Mouse (Mus musculus): ENCODE data around the gene Pla2g2c.

Pla2g2c gene

DNA sequence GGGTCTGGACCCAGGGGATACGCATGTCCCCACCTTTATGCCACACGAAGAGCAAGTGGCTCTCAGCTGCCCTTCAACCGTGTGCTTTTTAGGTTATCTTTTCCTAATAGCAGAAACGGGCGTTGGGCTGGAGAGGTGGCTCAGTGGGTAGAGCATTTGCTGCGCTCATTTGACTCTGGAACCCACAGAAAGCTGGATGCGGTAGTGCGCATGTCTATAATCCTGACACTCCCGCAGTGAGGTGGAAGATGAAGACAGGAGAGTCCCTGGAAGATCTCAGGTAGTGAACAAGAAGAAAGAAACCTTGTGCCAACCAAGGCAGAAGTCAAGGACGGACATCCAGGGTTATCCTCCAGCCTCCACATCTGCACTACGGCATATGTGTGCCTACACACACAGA lies 15.3 kb upstream of the Pla2g2c start:
- no peak for DNase-seq (ENCODE audit: extremely low spot score)

GRCm38 (mm10) chr4:138709944-138710343 lies 14.6 kb upstream of the Pla2g2c start:
- DNase-seq (ENCODE audit: extremely low spot score), result no peak

- no peak for DNase-seq (ENCODE audit: extremely low spot score)
These were observed 14.0 kb upstream of the Pla2g2c start for GRCm38 (mm10) chr4:138710633-138711032.

GRCm38 (mm10) chr4:138711051-138711820 lies 13.4 kb upstream of the Pla2g2c start:
- no peak for DNase-seq (ENCODE audit: extremely low spot score)

DNA sequence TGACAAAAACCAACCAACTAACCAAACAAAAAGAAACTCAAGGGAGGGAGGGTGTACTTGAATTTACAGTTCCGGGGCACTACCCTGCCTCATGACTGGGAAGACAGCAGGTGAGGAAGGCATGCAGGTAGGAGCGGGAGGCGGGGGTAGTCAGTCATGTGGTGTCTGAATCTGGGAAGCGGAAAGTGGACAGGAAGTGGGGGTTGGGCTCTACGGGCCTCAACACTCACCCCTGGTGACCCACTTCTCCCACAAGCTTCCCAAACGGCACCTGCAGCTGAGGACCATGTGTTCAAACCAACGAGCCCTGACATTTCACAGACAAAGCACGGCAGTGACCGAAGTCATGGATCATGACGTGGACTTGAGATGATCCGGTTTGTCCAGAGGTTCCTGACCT lies 12.5 kb upstream of the Pla2g2c start:
- no peak for DNase-seq (ENCODE audit: extremely low spot score)

DNA sequence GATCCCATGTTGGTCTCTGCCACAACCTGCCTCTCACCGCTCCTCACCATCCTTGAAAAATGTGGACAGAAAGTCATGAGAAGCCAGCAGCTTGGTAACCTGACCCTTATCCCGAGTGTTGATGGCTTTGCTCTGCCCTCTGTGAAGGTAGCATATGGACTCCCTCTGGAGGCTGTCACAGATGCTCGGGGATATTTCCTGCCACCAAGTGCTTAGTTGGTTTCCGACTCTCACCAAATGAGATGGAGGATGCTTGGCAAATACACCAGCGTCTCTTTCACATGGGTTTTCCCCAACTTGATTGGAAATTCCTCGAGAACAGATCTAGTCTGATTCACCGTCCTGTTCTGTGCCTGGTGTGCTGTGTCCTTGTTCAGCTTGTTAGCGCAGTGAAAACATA lies 12.0 kb upstream of the Pla2g2c start:
- no peak for DNase-seq (ENCODE audit: extremely low spot score)

DNA sequence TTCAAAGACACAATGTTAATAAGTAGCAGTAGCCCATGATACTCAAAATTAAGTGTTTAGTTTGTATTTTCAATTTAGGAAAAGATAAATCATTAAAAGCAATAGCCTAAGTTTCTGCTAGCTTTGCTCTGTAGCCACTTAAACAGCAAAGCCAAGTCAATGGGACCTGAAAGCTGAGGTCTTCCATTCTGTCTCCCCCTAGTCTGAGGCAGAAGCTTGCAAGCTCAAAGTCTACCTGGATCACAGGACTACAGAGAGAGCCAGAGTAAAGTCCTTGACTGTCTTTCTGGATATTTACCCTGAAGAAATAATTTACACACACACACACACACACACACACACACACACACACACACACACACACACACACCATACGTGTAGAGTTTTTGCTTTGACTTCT lies 10.4 kb upstream of the Pla2g2c start:
- no peak for DNase-seq (ENCODE audit: extremely low spot score)

GRCm38 (mm10) chr4:138716697-138717096 lies 7.9 kb upstream of the Pla2g2c start:
- no peak for DNase-seq (ENCODE audit: extremely low spot score)

DNA sequence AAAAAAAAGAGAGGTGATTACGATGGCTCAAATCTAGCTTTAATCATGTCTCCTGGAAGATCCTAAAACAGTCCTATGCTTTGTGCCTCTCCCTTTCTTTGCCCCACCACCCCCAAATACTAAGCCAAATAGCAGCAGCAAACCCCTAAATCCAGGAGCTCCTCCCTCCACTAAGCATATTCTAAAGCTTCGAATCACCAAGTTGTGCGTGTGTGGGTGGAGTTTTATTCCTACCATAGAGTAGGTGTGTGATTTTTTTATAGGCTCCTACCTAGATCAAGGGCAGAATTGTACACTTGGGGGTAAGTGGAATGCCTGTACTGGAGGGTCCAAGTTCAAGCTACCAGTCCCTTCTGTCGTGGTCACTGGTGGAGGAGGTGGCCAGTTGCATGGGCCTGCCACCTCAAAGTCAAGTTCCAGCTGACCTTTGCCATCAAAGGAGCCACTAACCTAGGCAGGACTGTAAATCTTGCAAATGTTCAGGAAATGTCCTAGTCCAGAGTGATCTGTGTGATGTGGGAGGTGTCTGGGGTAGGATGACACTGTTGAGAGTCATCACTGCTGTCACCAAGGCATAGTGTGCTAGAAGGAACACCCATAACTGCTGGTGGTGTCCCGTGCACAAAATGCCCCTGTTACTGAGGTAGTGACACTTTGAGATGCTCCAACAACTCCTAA lies 5.9 kb upstream of the Pla2g2c start:
- no peak for DNase-seq (ENCODE audit: extremely low spot score)

DNA sequence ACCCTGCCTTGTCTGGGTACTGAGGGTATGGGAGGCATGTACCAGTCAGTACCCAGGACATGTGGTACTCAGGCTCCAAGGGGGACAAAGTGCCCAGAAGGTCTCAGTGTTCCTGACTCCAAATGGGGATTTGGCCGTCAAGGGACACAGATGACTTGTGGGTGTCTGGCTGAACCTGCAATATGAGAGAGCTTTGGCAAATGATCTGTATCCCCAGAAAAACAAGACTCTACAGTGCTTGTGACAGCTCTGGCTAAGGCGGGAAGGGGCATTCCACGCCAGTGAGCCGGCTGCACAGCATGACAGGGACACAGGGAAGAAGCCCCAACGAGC lies 5.4 kb upstream of the Pla2g2c start:
- DNase-seq (ENCODE audit: extremely low spot score), result no peak

- DNase-seq (ENCODE audit: extremely low spot score), result no peak
These were observed 905 bp upstream of the Pla2g2c start for GRCm38 (mm10) chr4:138723493-138724281.

DNA sequence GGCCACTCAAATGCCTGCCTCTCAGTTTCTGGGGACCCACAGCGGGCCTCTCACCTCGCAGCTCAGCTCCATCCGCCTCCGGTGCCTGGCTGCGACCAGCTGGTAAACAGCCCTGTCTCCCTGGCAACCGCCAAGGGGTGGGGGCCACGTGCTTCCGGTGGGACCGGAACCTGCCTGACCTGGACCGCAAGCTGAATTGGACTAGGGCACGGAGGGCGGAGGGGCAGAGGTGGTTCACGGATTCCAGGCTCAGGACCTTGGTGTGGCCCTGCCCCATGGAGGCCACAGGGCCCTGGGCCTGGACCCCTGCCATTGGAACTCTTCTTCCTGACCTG lies 502 bp downstream of the Pla2g2c start:
- DNase-seq (ENCODE audit: extremely low spot score), result peak; percentile 82

- no peak for DNase-seq (ENCODE audit: extremely low spot score)
These were observed 1.2 kb downstream of the Pla2g2c start for GRCm38 (mm10) chr4:138725751-138726150.

DNA sequence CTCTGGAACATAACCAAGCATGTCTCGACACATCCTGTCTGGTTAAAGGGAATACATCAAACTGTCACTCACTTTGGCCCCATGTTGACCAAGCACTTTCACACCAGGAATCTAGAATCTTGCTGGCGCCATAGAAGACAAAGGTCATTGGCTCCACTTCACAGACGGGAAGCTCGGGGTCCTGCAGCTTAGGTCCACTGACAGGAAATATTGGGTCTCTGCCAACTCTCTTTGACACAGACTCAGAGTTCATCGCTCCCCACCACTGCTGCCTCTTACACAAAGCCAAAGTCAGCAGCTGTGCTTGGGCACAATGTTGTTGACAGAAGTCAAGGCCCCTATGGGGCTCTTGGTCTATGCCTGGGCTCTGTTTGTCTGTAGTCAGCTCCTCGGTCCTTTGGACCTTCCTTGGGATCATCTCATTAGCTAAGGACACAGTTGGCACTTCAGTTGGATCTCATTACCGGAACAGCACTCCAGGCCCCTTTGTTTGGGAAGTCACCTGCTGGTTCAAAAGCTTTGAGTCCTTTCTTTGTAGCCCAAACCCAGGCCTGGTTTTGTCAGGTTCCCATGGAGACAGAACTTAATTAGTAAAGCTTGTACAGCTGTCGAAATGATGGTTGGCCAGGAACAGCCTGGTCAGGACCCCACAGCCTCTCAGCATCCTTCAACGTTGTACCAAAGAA lies 4.6 kb downstream of the Pla2g2c start:
- DNase-seq (ENCODE audit: extremely low spot score), result no peak

DNA sequence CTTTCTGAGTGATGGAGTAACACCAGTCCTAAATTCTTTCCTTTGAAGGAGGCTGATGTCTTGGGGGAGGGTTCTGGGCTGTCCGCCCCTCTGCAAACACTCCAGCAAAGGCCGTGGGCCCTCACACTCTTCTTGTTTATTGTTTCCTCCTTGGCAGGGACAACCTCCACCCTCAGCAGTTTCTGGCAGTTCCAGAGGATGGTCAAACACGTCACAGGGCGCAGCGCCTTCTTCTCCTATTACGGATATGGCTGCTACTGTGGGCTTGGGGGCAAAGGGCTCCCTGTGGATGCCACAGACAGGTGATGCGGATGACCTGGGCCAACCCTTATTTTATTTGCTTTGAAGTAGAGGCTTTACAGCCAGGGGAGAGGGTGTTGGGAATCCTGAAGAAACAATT lies 9.5 kb downstream of the Pla2g2c start:
- DNase-seq (ENCODE audit: extremely low spot score), result no peak

- no peak for DNase-seq (ENCODE audit: extremely low spot score)
These were observed 10.3 kb downstream of the Pla2g2c start for GRCm38 (mm10) chr4:138734863-138735262.

GRCm38 (mm10) chr4:138737031-138737430 lies 12.4 kb downstream of the Pla2g2c start, which contains the start of gene Ubxn10:
Gene Ubxn10 (minus strand): TSS chr4:138737167.
- DNase-seq (ENCODE audit: extremely low spot score), result no peak

- DNase-seq (ENCODE audit: extremely low spot score), result peak; percentile 21
These were observed 14.7 kb downstream of the Pla2g2c start for GRCm38 (mm10) chr4:138739136-138739851.

- DNase-seq (ENCODE audit: extremely low spot score), result peak; percentile 42
These were observed 21.3 kb downstream of the Pla2g2c start for GRCm38 (mm10) chr4:138745884-138746283.

- DNase-seq (ENCODE audit: extremely low spot score), result no peak
These were observed 22.3 kb downstream of the Pla2g2c start for GRCm38 (mm10) chr4:138746866-138747265.

DNA sequence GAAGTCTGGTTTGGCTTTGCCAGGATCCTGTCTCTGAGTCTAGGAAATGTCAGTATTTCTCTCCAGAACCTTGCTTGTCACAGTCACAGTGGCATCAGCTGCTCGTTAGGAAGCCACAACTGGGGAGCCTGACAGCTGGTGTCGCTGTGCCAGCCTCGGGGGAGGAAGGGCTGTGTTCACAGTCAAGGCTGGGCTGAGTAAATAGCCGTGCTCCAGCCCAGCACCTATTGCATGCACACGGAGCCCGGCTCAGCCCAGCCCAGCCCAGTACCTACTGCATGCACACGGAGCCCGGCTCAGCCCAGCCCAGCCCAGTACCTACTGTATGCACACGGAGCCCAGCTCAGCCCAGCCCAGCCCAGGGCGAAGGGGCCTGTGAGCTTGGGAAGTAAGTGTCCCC lies 23.3 kb downstream of the Pla2g2c start:
- DNase-seq (ENCODE audit: extremely low spot score), result no peak

Measured in embryo, embryonic 9.5 days (tissue).